Mouse (Mus musculus): ENCODE results near the gene Csnk2b.
A peak's percentile ranks its signal among the peaks of the same experiment; 100 is the strongest.

Csnk2b gene

DNA sequence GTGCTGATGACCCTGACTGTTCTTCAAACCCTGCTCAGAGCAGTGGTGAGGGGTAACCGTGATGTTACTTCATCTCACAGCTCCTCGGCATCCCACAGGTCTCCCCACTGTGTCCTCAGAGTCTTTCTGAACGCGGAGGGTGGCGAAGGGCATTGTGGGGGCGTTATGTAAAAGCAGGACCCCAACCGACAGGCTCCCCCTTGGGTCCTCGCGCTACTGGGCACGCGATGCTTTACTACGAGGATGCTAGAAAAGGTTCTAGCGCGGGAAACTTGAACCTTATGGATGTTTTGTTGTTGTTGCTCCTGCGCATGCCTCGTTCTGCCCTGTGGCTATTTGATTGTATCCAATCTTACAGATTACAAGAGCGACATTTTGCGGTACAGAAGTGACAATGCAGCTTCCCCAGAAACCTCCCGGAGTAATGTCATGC lies at the start of gene Csnk2b:
Gene Csnk2b, minus strand, starts transcription at position 183 of the 433 bp plus-strand sequence.
- DNase-seq (ENCODE audit: low read depth, low spot score), result peak; percentile 40

DNA sequence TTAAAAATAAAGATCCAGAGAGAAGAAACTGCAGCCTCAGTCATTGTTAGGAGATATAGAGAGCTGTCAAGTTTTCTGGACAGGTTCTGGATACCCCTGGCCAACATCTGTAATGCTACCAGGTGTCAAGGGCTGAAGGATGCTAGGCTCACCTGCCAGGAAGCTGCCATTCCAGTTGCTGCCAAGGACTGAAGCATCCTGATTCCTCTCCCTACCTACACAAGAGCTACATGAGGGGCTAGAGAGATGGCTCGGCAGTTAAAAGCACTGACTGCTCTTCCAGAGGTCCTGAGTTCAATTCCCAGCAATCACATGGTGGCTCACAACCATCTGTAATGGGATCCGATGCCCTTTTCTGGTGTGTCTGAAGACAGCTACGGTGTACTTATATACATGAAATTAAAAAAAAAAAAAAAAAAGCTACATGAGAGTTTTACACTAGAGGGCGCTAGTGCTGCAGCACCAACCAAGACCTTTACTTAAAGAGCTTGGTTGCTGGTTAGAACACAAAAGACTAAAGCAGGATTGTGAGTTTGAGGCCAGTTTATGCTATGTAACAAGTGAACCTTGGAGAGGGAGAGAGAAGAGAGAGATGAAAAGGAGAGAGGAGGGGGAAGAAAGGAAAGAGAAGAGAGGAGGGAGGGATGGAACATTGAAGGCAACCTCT lies 46.8 kb upstream of the Csnk2b start:
- DNase-seq (ENCODE audit: low read depth, low spot score), result no peak

DNA sequence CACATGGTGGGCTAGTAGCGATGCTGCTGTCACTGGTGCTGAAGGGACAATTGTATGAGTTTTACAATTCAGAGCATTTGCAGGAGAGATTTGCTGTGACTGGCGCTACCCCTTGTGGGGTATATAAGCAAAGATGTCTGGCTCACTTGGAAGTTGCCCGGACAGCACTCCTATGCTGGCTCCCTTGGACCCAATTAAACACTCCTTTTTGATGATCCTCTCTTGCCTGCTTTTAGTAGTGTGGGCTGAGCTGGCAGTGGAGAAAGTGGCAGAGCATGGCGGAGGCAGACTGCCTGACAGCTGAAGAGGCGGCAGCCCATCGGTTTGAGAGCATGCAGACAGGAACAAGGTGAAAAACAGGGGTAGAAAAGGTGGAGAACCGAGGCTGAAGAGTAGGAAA lies 45.9 kb upstream of the Csnk2b start:
- DNase-seq (ENCODE audit: low read depth, low spot score), result no peak

- no peak for DNase-seq (ENCODE audit: low read depth, low spot score)
Measured at GRCm38 (mm10) chr17:35166352-35167035, 44.6 kb upstream of the Csnk2b start.

DNA sequence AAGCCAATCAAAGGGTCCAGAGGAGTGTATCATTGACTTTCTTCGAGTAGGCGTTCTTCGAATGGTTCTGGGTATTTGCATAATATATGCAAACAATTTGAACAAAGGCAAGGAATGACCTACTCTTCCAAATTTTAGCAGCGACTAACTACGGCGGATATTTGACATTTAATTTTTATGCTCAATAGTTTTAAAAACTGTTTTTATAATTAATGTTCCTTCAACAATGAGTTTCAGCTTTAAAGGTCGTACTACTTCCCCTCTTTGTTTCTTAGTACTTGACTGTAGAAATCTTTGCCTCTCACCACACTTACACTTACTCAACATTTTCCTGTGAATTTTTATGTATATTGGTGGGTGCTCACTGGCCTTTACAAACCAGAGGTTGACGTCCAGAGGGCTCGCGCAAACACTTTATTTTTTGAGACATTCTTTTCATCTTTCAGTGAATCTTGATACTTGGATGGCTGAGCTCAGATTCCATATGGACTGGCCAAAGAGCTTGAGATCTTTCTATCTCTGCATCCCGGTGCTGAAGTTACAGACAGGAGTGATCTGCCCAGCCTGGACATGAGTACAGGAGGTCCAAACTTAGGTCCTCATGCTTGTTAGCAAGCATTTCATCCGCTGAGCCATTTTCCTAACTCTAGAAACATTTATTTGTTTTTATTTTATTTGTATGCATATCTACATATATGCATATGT lies 43.8 kb upstream of the Csnk2b start:
- DNase-seq (ENCODE audit: low read depth, low spot score), result no peak

DNA sequence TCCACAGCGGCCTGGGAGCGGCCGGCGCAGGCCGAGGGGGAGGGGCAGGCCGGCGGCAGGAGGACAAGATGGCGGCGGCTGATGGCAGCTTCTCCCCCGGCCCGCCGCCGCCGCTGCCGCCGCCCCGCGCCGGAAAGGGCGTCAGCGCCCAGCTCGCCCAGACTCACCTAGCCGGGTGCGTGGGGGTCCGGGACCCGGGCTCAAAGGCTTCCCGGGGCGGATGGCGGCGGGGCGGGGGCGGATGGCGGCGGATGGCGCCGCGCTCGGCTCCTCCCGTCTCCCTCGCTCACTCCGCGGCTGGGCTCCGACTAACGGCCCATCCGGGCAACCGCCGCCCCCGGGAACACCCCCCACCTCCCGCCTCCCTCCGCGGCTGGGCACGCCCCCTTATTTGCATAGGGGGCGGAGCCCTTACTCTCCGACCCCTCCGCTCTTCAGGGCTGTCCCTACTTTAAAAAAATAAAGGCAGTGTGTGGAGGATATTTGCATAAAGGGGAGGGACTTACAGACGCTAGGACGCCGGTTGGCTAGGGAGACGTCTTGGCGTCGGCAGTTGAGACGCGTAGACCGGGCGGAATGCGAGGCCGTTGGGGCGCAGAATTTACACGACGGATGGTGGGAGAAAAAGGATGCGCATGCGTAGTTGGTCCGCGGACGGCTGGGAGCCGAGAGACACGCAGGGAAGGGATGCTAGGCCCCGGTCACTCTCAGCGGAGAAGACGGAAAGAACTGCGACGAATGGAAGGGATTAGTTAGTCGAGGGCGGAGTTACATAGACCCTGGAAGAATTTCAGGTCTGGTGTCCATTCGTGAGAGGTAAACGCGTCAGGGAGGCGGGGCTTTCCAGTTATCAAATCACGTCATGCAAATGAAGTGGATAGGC lies 43.0 kb upstream of the Csnk2b start, which contains the start of gene Prrc2a:
Gene Prrc2a, minus strand, starts transcription at position 330 of the 883 bp plus-strand sequence.
- DNase-seq (ENCODE audit: low read depth, low spot score), result peak; percentile 100

GRCm38 (mm10) chr17:35164218-35164567 lies 42.3 kb upstream of the Csnk2b start:
- DNase-seq (ENCODE audit: low read depth, low spot score), result no peak

DNA sequence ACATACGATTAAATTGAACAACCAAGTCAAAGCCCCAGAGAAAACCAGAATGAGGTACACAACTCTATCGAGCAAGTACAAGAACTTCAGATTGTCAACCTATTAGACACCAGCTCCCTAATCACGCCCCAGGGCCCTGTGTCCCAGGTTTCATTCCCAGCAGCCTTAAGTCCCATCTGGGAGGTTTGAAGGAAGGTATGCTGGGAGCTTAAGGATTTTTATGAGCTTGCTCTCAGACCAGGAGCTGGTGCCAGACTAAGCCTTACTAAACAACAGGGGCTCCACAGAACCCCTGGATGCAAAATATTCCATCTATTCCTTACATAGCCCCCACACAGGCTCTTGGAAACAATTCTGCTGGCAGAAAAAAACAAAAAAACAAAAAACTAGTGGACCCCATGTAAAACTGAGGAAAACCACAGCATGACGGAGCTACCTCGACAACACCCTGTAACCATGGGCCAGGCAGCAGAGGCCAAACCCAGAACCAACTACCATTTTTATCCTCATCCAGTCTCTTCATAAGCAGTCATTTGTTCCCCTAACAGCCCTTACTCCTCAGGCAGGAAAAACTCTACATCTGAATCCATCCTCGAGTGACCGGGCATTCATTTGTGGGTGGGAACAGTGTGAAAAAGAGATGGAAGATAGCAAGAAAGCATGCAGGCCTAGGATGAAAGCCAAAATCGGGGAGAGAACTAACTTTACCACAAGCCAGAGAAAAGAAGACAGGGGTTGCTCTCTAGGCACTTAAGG lies 41.7 kb upstream of the Csnk2b start:
- DNase-seq (ENCODE audit: low read depth, low spot score), result no peak

DNA sequence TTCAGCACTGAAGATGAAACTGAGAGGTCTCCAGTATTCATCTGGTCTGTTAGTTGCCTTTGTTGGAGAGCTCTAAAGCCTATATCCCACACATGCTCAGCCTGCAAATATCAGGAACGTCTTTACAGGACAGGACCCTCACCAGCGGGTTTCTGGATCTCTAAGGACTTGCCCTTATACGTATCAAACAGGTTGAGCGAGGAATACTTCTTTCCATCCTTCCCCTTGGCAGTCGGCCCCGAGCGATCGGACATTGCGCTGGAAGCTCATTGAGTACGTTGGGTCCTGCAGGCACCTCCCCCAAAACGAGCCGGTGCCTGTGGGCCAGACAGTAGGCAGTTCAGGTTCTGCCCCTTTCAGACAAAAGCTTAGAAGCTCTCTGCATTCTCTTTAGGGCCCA lies 40.9 kb upstream of the Csnk2b start:
- no peak for DNase-seq (ENCODE audit: low read depth, low spot score)

- DNase-seq (ENCODE audit: low read depth, low spot score), result no peak
Measured at GRCm38 (mm10) chr17:35162121-35162520, 40.3 kb upstream of the Csnk2b start.

- no peak for DNase-seq (ENCODE audit: low read depth, low spot score)
Measured at GRCm38 (mm10) chr17:35161421-35161820, 39.6 kb upstream of the Csnk2b start.

DNA sequence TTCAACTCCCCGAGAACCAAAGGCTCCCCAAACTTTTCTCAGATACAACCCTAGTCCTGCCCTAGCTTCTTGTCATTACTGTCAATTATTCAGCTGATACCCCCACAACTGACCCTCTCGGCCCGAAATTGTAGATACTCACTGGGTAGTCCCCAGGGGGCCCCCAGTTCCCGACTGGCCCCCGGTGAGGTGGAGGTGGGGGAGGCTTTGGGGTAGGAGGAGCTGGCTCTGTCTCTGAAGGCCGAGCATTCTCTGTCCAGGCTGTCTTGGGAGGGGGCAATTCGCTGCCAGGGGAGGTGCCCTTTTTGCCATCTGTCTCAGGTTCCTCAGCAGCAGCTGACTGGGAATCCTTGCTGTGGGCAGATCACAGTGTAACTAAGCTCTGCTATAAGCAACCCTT lies 37.8 kb upstream of the Csnk2b start:
- DNase-seq (ENCODE audit: low read depth, low spot score), result no peak

- no peak for DNase-seq (ENCODE audit: low read depth, low spot score)
Measured at GRCm38 (mm10) chr17:35158850-35159593, 37.2 kb upstream of the Csnk2b start.

DNA sequence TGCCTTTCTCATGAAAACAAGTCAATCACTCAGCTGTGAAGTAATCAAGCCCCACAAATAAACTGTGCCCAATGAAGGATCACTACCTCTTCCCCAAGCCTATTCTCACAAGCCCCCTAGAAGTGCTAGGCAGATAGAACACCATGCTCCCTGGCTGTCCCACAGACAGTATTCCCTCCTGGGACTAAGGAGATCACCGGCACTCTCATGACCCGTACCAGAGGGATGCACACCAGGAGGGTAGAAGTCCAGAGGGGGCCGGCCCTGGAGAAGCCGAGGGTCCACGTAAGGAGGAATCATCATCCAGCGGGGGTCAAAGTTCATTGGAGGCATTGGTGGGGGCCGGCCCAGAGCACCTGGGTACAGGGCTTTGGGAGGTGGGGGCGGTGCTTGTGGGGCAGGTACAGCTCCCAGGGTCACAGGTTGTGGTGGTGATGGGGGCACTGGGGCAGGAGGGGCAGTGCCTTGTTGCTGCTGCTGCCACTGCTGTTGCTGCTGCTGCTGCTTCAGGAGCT lies 35.9 kb upstream of the Csnk2b start:
- DNase-seq (ENCODE audit: low read depth, low spot score), result no peak

- DNase-seq (ENCODE audit: low read depth, low spot score), result no peak
Measured at GRCm38 (mm10) chr17:35157254-35157653, 35.4 kb upstream of the Csnk2b start.

DNA sequence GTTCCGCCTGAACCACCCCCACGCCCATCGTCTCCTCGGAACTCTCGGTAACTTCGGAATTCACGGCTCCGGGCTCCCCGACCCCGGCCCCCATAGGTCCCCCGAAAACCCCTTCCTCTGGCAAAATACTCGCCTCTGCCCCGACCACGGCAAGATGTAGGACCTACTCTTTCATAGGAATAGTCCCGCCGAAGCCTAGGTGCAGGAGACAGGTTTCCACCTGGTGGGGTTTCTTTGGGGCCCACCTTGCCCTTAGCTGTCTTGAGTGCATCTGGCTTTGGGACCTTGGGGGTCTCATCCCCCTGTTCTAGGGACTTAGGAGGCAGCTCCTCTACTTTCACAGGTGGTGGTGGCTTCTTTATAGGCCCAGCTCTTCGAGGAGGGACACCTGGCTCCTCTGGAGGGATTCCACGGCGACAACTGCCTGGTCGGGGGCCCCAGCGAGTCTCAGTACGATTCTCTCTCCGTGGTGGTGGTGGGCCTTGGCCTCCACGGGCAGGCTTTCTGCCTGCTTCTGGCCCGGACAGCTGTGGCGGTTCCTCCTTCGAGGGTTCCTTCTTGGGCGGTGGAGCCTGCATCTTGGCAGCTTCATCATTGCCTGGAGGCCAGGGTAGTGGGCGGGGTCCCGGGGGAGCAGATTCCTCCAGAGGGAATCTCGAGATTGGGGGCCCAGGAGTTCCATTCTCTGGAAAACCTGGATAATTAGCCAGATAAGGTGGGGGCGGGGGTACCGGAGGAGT lies 34.8 kb upstream of the Csnk2b start:
- no peak for DNase-seq (ENCODE audit: low read depth, low spot score)

GRCm38 (mm10) chr17:35155451-35155850 lies 33.6 kb upstream of the Csnk2b start:
- no peak for DNase-seq (ENCODE audit: low read depth, low spot score)

DNA sequence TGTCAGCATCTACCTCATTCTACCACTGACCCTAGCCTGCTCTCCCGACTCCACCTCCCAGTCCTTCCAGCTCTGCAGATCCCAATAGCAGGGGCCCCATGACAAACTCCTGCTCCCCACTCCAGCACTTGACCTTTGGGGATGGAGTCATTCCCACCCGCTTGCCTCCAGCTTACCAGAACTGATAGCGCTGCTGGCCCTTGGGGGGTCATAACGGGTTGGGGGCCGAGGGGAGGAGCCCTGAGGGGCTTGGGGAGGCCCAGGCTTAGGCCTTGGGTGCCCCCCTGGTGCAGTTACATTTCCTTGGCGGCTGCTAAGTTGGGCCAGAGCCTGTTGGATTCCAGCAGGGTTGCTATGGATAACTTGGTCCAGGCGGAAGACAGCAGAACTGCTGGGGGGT lies 32.8 kb upstream of the Csnk2b start:
- DNase-seq (ENCODE audit: low read depth, low spot score), result no peak

GRCm38 (mm10) chr17:35153931-35154330 lies 32.1 kb upstream of the Csnk2b start:
- no peak for DNase-seq (ENCODE audit: low read depth, low spot score)
